Mouse (Mus musculus): ENCODE measurements around the gene Flna. TPM values are rescaled to one million over a fixed set of nuclear protein-coding genes. Genes with fewer than 3 reads are reported as not detected.
A peak's percentile ranks its signal among the peaks of the same experiment; 100 is the strongest.

Gene Flna
- polyA plus RNA-seq, 1 experiment from 2014 or later = 171 TPM

DNA sequence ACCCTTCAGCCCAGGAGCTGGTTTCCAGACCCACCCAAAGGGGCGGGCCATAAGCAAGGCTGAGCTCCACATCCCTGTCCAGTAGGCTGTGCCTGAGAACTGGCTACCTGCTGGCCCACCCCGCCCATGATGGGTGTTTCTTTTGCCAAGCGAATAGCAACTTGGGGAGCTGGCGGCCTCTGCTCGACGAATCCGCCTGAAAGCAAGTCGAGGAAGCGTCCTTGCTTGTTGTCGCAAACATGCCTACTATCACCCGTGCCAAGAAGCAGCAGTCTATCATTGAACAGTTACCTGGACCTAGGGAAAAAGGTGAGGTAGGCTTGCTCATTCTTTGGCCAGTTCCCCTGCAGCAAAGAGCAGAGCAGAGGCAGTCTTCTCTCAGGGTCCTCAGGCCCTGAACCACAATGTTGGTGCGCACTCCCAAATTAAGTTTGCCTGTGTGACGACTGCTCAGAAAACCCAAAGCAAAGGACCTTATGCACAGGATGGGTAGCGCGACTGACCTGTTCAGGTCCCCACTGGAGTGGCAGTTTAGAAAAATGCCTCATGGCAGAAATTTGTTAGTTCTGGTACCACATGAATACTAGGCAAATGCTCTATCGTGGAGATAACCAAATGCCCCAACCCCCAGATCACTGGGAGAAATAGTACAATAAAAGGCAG lies 32.2 kb upstream of the Flna start, which contains the start of the genes Taz and Dnase1l1:
Taz (plus strand) TSS at position 181 of the 663 bp plus-strand sequence.
Dnase1l1 (minus strand) TSS at position 606 of the 663 bp plus-strand sequence.
- no peak for TF ChIP-seq EP300 (IDR thresholded peaks at IDR 0.05)
- TF ChIP-seq CTCF (IDR thresholded peaks at IDR 0.05) = peak; percentile 20; the same call in 1 of the 2 replicates
- Histone ChIP-seq H3K9me3 (ENCODE audit: low read length) (no peaks in the 10 kb centered on the region), H3K4me3 (ENCODE audit: low read depth, low read length) (peak within 1 kb of the TSS; percentile 42), H3K27ac (ENCODE audit: low read length) (peak within 1 kb of the TSS; percentile 86), H3K27me3 (replicated peaks; ENCODE audit: insufficient read depth, low read length) (no peaks in the 10 kb centered on the region), H3K4me2 (replicated peaks; ENCODE audit: low read depth, low read length) (peak within 1 kb of the TSS; percentile 59), H3K4me1 (ENCODE audit: insufficient read depth, low read depth, low read length) (no peaks in the 10 kb centered on the region; the same call in 1 of the 2 replicates), H3K36me3 (ENCODE audit: insufficient read depth, low read length) (no peaks in the 10 kb centered on the region), H3K9ac (replicated peaks; ENCODE audit: low read depth) (peak within 1 kb of the TSS; percentile 44)
- DNase-seq (ENCODE audit: low spot score) (peak; percentile 95), ATAC-seq (peak; percentile 93)
- 9% methylated on average over 16 of the region's 16 CpGs for WGBS

DNA sequence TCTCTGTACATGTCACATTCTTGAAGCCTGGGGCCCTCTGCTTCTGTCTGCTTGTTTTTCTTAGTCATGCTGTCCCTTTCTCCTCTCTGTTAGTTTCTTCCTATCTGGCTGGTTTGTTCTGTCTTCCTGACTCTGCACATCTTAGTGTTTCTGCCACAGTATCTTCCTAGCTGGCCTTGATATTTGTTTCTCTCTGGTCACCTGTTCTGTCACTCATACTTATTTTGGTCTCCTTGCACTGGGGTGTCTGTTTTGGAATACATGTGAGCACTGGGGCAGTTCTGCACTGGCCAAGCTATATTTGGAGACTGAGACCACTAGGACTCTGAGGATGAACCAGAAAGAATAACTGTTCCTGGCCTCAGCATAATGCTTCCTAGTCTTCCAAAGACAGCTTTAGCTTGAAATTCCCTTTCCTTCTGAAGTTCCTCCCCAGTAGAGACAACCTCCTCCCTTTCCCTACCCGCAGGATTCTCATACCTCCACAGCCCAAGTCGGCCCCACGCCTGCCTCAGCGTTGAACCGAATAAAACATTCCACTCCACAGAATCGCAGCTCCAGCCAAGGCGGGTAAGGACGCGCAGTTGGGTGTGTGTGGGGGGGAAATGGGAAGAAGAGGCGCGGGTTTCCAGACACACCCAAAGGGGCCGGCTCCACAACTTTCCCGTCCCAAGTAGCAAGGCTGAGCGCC lies 31.6 kb upstream of the Flna start:
- Histone ChIP-seq H3K4me2 (replicated peaks; ENCODE audit: low read depth, low read length) (peak overlapping the region; percentile 59), H3K36me3 (ENCODE audit: insufficient read depth, low read length) (no peaks in the 10 kb centered on the region), H3K9ac (replicated peaks; ENCODE audit: low read depth) (0 out of 2 replicates have a peak overlapping the region, but pooled peaks have one; percentile 8), H3K27ac (ENCODE audit: low read length) (peak overlapping the region; percentile 86; the same call in 1 of the 2 replicates), H3K4me3 (ENCODE audit: low read depth, low read length) (peak overlapping the region; percentile 42), H3K27me3 (replicated peaks; ENCODE audit: insufficient read depth, low read length) (no peaks in the 10 kb centered on the region), H3K4me1 (ENCODE audit: insufficient read depth, low read depth, low read length) (no peaks in the 10 kb centered on the region; the same call in 1 of the 2 replicates), H3K9me3 (ENCODE audit: low read length) (no peaks in the 10 kb centered on the region)
- ATAC-seq (no peak), DNase-seq (ENCODE audit: low spot score) (no peak)
- WGBS = 8% methylated on average over 14 of the region's 14 CpGs
- no peak for TF ChIP-seq CTCF (IDR thresholded peaks at IDR 0.05)
- no peak for TF ChIP-seq EP300 (IDR thresholded peaks at IDR 0.05)

DNA sequence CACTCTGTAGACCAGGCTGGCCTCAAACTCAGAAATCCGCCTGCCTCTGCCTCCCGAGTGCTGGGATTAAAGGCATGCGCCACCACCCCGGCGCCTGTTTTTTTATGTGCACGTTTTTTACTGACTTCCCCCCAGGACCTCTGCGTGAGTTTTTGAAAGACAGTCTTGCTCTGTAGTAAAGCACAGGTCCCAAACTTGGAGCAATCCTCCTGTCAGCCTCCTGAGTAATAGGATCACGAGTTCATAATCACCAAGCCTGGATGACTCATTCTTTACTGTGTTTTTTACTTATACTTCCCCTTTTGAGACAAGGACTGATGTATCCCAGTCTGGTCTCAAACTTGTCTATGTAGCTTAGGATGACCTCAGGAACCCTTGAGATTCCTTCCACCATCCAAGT lies 28.3 kb upstream of the Flna start:
- no peak overlapping the region for H3K4me2 ChIP-seq (replicated peaks; ENCODE audit: low read depth, low read length)
- WGBS = 73% methylated on average over 8 of the region's 8 CpGs
- no peaks in the 10 kb centered on the region for H3K9me3 ChIP-seq (ENCODE audit: low read length)
- H3K36me3 ChIP-seq (ENCODE audit: insufficient read depth, low read length) = no peaks in the 10 kb centered on the region
- no peaks in the 10 kb centered on the region for H3K4me1 ChIP-seq (ENCODE audit: insufficient read depth, low read depth, low read length)
- peak; percentile 30 for DNase-seq (ENCODE audit: low spot score)
- TF ChIP-seq CTCF (IDR thresholded peaks at IDR 0.05) (no peak), EP300 (IDR thresholded peaks at IDR 0.05) (no peak)
- H3K27ac ChIP-seq (ENCODE audit: low read length) = no peak overlapping the region
- no peaks in the 10 kb centered on the region for H3K27me3 ChIP-seq (replicated peaks; ENCODE audit: insufficient read depth, low read length)
- no peak overlapping the region for H3K4me3 ChIP-seq (ENCODE audit: low read depth, low read length)
- H3K9ac ChIP-seq (replicated peaks; ENCODE audit: low read depth) = no peak overlapping the region
- no peak for ATAC-seq

DNA sequence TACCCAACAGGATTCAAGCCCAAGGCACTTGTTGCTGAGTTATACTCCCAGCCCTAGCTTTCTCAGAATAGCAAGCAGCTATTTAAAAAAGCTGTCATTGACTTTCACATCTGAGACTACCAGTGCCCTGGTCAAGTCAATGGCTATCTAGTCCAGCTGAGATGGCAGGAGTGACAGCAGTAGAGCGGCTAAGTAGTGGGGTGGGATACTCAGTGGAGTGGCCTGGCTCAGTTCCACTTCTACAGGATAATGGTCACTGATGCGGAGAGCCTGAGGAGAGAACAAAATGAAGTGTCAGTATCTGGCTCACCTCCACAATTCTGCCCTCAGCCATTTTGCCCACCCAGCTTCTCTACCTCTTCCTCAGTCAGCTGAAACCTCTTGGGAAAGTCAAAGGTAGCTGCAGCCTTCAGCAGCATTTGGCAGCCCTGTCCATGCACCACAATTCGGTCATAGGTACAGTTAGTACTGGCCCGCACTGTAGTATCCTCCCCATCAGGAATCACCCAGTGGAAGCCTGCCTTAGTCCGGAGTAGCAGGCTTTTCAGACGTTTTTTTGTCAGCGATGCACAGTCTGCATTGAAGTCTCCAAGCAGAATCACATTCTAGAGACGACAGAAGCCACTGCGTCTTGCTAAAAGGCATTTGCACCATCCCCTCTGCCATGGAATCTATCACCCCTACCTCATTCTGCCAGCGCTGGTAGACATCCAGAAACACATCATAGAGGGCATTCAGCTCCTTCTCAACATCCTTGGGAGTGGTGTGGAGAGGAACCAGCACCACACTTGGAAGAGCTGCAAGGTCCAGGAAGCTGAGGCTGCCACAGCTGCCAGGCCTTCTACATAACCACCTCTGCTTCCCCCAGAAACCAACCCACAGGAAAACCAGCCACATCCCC lies 24.1 kb upstream of the Flna start:
- no peak overlapping the region for H3K27ac ChIP-seq (ENCODE audit: low read length)
- no peak for ATAC-seq
- WGBS = 21% methylated on average over 10 of the region's 10 CpGs

DNA sequence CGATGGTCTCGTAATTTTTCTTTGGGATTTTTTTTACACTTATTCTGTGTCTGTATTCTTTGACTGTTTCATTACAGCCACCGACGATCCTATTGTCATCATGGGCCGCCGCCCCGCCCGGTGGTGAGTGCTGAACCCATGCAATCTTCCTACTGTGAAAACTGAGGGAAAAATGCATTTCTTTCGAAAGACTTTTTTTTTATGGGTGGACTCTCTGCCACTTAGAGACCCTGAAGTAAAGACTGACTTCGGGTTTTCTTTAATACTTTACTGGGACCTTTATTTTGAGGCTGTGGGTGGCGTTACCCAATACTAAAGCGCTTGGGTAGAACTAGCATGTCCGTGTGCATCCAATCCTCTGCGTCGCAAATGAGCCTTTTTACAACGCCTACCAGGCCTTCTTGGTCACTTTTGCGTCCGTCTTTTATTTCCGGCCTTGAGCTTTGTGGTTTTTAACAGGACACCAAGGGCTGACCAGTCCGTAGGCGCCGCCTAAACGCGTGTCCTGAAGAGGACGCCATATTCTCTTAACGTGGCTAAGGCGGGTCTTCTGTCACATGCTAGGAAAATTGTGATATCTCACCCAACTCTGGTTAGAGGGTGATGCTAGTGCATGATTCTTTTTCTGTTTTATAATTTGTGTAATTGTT lies 21.4 kb upstream of the Flna start:
- Histone ChIP-seq H3K9ac (replicated peaks; ENCODE audit: low read depth) (peak overlapping the region; percentile 63), H3K27me3 (replicated peaks; ENCODE audit: insufficient read depth, low read length) (no peaks in the 10 kb centered on the region), H3K27ac (ENCODE audit: low read length) (peak overlapping the region; percentile 66), H3K36me3 (ENCODE audit: insufficient read depth, low read length) (no peaks in the 10 kb centered on the region), H3K9me3 (ENCODE audit: low read length) (no peaks in the 10 kb centered on the region), H3K4me3 (ENCODE audit: low read depth, low read length) (peak overlapping the region; percentile 54), H3K4me1 (ENCODE audit: insufficient read depth, low read depth, low read length) (no peaks in the 10 kb centered on the region), H3K4me2 (replicated peaks; ENCODE audit: low read depth, low read length) (peak overlapping the region; percentile 49)
- WGBS = 9% methylated on average over 26 of the region's 27 CpGs
- TF ChIP-seq EP300 (IDR thresholded peaks at IDR 0.05) = no peak
- TF ChIP-seq CTCF (IDR thresholded peaks at IDR 0.05) = peak; percentile 21; the same call in 1 of the 2 replicates
- peak; percentile 4; the same call in 1 of the 2 replicates for ATAC-seq
- DNase-seq (ENCODE audit: low spot score) = peak; percentile 63

More for the DNA sequence above, 24.1 kb upstream of the Flna start:
- Histone ChIP-seq H3K4me1 (ENCODE audit: insufficient read depth, low read depth, low read length) (no peaks in the 10 kb centered on the region), H3K9me3 (ENCODE audit: low read length) (no peaks in the 10 kb centered on the region), H3K36me3 (ENCODE audit: insufficient read depth, low read length) (no peaks in the 10 kb centered on the region), H3K4me3 (ENCODE audit: low read depth, low read length) (no peak overlapping the region), H3K9ac (replicated peaks; ENCODE audit: low read depth) (no peak overlapping the region), H3K4me2 (replicated peaks; ENCODE audit: low read depth, low read length) (no peak overlapping the region), H3K27me3 (replicated peaks; ENCODE audit: insufficient read depth, low read length) (no peaks in the 10 kb centered on the region)
- DNase-seq (ENCODE audit: low spot score) = no peak
- no peak for TF ChIP-seq EP300 (IDR thresholded peaks at IDR 0.05)
